Mouse (Mus musculus) embryonic facial prominence, embryonic 12.5 days (tissue): ENCODE measurements at regions not wholly inside any gene's neighbourhood (a gene's known extent, or its start where the extent isn't known, plus 50 kb on each side); places are given as distances from the start of the nearest gene placed in this dataset.
A peak's percentile ranks its signal among the peaks of the same experiment; 100 is the strongest.

Experiments
- ATAC-seq: fragments of 200-750 bp; cut with Nextera tagmentation; 2 replicates; pipeline ENCODE4 v1.8.0; 2017; ENCODE audit not compliant: insufficient number of reproducible peaks, insufficient read depth, low FRiP score, low TSS enrichment
- H3K27ac ChIP-seq: fragments of 300-500 bp; sonication (generic); 2 replicates; pipeline ENCODE4 v1.5.1; 2016; ENCODE audit warnings: mild to moderate bottlenecking
- H3K27me3 ChIP-seq: fragments of 300-500 bp; sonication (generic); 2 replicates; pipeline ENCODE4 v1.6.1; 2016; ENCODE audit warnings: mild to moderate bottlenecking, moderate library complexity
- H3K36me3 ChIP-seq: fragments of 300-500 bp; sonication (generic); 2 replicates; pipeline ENCODE4 v1.6.1; 2016; ENCODE audit warnings: mild to moderate bottlenecking
- H3K4me1 ChIP-seq: fragments of 300-500 bp; sonication (generic); 2 replicates; pipeline ENCODE4 v1.6.1; 2016
- H3K4me2 ChIP-seq: fragments of 300-500 bp; sonication (generic); replicated peaks from 2 replicates; pipeline ENCODE4 v1.6.1; 2016; ENCODE audit warnings: mild to moderate bottlenecking, moderate library complexity
- H3K4me3 ChIP-seq: fragments of 300-500 bp; sonication (generic); 2 replicates; pipeline ENCODE4 v1.5.1; 2016; ENCODE audit warnings: mild to moderate bottlenecking
- H3K9ac ChIP-seq: fragments of 300-500 bp; sonication (generic); 2 replicates; pipeline ENCODE4 v1.6.1; 2016; ENCODE audit warnings: mild to moderate bottlenecking, moderate library complexity
- H3K9me3 ChIP-seq: fragments of 300-500 bp; sonication (generic); 2 replicates; pipeline ENCODE4 v1.6.1; 2016; ENCODE audit warnings: mild to moderate bottlenecking, moderate library complexity
- WGBS: fragments of 180-500 bp; shearing (Covaris S2); methylation state at CpG from one replicate; pipeline ENCODE4 v1.1.7; 2016; 5-methylcytosine and 5-hydroxymethylcytosine counted together

DNA sequence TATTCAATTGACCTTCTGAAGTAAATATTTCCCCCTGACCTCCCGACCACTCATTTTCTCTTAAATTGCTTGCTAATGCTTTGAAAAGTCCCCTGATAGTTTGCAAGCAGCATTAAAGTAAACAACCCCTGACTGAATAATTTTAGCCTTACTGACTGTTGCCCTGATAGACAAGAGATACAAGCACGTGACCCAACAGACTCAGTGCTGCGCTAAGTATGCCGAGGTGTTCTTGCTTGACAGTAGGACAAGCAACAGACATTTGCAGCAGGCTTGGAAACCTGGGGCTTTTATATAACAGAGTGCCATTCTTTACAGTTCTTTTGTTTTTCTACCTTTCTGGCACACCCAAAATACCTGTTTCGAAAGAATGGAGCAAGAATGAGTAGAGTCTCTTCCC lies 2779.9 kb upstream of the Gm7489 start:
- Histone ChIP-seq H3K9ac (no peak overlapping the region), H3K4me2 (peak overlapping the region; percentile 39; the same call in 1 of the 2 replicates)
- no peak for ATAC-seq

GRCm38 (mm10) chr15:51105359-51106008 lies 2779.2 kb upstream of the Gm7489 start:
- no peak for ATAC-seq
- no peak overlapping the region for H3K4me2 ChIP-seq
- no peaks in the 10 kb centered on the region for H3K4me1 ChIP-seq
- no peak overlapping the region for H3K9ac ChIP-seq
- no peaks in the 10 kb centered on the region for H3K9me3 ChIP-seq
- H3K4me3 ChIP-seq = no peak overlapping the region
- H3K27ac ChIP-seq = no peak overlapping the region
- WGBS = 69% methylated on average over 17 of the region's 17 CpGs
- H3K36me3 ChIP-seq = no peaks in the 10 kb centered on the region
- H3K27me3 ChIP-seq = no peaks in the 10 kb centered on the region

More for the DNA sequence above, 2779.9 kb upstream of the Gm7489 start:
- Histone ChIP-seq H3K4me3 (no peak overlapping the region), H3K4me1 (no peaks in the 10 kb centered on the region), H3K9me3 (no peaks in the 10 kb centered on the region), H3K36me3 (no peaks in the 10 kb centered on the region), H3K27me3 (no peaks in the 10 kb centered on the region), H3K27ac (no peak overlapping the region)
- 46% methylated on average over 5 of the region's 5 CpGs for WGBS

DNA sequence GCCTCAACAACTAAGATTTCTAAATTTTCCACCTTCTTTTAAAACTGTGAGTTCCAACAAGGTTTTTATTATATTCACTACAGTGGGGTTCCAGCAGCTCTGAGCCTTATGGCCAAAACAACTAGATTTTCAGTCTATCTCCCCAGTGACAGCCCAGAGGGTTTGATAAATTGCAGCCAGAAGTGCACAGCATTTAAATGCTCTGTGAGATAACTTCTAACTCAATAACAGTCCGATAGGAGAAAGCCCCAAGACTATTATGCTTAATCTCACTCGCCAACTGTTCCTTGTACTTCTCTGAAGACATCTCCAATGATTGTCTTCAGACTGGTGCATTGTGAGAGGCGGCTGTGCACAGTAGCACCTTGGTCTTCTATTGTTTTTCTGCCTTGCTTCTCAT lies 2774.5 kb upstream of the Gm7489 start:
- Histone ChIP-seq H3K4me2 (no peak overlapping the region), H3K27me3 (no peaks in the 10 kb centered on the region), H3K4me1 (no peaks in the 10 kb centered on the region), H3K4me3 (no peak overlapping the region), H3K27ac (no peak overlapping the region), H3K9ac (no peak overlapping the region), H3K9me3 (no peaks in the 10 kb centered on the region), H3K36me3 (no peaks in the 10 kb centered on the region)
- WGBS = 81% methylated on average over 3 of the region's 3 CpGs
- no peak for ATAC-seq

DNA sequence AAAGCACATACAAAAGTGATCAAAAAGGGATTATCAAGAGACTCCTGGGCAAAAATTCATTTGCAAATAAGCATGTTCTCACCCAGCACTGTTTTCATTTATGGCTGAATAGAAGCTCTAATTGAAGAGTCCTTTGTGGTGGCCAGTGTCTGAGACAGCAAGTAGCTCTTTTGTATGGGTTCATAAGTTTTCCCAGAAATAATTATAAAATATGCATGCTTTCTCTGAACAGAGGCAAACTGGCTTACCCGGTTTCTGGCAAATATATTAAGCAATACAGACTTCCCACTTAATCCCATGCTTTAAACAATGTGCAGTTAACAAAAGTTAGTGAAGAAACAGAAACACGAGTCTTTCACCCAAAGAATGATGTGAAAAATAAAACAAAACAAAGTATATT lies 2758.8 kb upstream of the Gm7489 start:
- H3K27ac ChIP-seq = no peak overlapping the region
- ATAC-seq = no peak
- H3K36me3 ChIP-seq = no peaks in the 10 kb centered on the region
- H3K9ac ChIP-seq = no peak overlapping the region
- H3K27me3 ChIP-seq = no peaks in the 10 kb centered on the region
- 73% methylated on average over 2 of the region's 2 CpGs for WGBS
- no peak overlapping the region for H3K4me3 ChIP-seq
- H3K4me1 ChIP-seq = no peaks in the 10 kb centered on the region
- no peak overlapping the region for H3K4me2 ChIP-seq
- H3K9me3 ChIP-seq = no peaks in the 10 kb centered on the region

DNA sequence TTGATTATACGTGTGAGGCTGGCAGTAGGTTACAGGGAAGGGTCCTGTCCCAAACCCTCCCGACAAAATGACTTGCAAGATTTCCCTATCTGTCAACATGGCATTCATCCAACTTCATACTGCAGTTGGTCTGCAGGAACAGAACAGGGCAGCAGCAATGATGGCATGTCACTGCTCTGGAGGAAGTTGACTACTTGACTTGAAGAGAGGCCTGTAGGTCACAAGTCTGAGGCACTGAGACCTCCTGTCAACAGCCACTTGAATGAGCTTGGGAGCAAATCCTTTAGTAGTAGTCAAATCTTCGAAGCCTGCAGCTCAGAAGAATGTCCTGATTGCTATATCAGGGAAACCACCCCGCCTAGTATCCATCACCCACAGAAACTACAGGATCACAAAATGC lies 2753.7 kb upstream of the Gm7489 start:
- no peak overlapping the region for H3K4me2 ChIP-seq
- ATAC-seq = no peak
- no peaks in the 10 kb centered on the region for H3K36me3 ChIP-seq
- H3K9ac ChIP-seq = no peak overlapping the region
- H3K4me1 ChIP-seq = no peaks in the 10 kb centered on the region
- 73% methylated on average over 4 of the region's 4 CpGs for WGBS
- H3K9me3 ChIP-seq = no peaks in the 10 kb centered on the region
- H3K27me3 ChIP-seq = no peaks in the 10 kb centered on the region
- H3K27ac ChIP-seq = no peak overlapping the region
- H3K4me3 ChIP-seq = no peak overlapping the region

DNA sequence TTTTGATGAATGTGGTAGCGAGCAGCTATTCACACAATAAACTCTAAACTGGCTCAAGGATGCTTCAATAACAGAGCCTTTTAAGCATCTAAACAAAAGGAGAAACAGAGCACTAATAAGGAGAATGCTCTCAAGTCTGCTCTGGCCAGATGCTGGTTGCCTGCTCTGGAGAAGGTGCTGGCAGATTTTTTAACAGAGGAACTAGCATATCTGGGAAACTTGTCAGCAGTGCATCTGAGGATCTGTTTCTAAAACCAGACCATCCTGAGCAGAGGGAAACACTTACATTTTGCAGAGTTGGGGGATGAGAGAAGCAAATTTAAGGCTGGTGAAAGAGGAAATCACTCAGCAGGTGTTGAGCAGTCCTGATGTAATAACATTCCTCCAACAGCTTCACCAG lies 2748.6 kb upstream of the Gm7489 start:
- H3K36me3 ChIP-seq = no peaks in the 10 kb centered on the region
- H3K9me3 ChIP-seq = no peaks in the 10 kb centered on the region
- no peak overlapping the region for H3K4me2 ChIP-seq
- H3K4me1 ChIP-seq = no peaks in the 10 kb centered on the region
- ATAC-seq = no peak
- H3K4me3 ChIP-seq = no peak overlapping the region
- H3K27me3 ChIP-seq = no peaks in the 10 kb centered on the region
- H3K9ac ChIP-seq = no peak overlapping the region
- 73% methylated on average over 1 of the region's 1 CpGs for WGBS
- H3K27ac ChIP-seq = no peak overlapping the region

DNA sequence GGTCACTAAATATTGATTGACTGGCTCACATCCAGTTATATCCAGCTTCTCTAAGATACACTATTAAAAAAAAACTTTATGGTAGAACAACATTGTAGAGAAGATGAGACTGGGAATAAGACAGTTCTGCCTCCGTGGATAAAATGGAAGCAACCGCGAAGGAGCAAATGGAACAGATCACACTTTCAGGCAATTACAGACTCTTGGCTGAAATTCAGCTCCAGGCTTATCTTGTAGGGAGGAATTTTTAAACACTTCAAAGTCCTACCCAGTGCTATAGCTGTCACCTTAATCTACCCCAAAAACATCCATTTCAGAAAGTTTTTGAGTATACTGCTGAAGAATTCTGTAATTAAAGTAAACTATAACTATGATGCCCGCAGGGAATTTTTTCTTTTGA lies 2745.2 kb upstream of the Gm7489 start:
- WGBS = 70% methylated on average over 4 of the region's 4 CpGs
- Histone ChIP-seq H3K4me3 (no peak overlapping the region), H3K9me3 (no peaks in the 10 kb centered on the region), H3K36me3 (no peaks in the 10 kb centered on the region), H3K9ac (no peak overlapping the region), H3K27me3 (no peaks in the 10 kb centered on the region), H3K4me2 (no peak overlapping the region), H3K27ac (no peak overlapping the region), H3K4me1 (no peaks in the 10 kb centered on the region)
- ATAC-seq = no peak

DNA sequence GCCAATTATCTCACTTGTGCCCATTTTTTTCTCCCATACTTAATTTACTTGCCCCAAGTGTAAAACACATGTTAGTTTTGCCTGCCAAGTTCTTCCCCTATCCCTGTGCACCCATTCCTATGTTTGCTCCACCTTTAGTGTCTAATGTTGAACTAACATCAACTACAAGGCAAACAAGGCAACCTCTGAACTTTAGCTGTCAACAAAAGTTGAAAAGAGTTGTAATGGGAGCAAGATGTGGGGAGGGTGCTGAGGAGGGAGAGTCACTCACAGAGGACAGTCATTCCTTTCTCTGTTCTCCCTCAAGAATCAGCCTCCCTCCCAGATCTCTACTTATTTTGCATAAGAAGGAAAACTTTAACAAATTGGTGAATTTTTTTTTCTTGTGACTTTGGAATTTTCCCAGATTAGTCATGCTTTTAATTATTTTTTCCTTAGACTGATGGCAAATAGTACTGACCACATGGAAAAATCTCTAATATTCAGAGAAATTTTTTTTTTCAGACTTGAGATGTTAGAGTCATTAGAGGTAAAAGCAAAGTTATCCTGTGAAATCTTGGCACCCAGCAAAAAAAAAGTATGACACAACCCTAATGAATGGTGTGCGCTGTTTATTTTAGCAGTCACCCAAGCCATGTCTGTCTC lies 2710.6 kb upstream of the Gm7489 start:
- no peaks in the 10 kb centered on the region for H3K36me3 ChIP-seq
- 74% methylated on average over 1 of the region's 1 CpGs for WGBS

DNA sequence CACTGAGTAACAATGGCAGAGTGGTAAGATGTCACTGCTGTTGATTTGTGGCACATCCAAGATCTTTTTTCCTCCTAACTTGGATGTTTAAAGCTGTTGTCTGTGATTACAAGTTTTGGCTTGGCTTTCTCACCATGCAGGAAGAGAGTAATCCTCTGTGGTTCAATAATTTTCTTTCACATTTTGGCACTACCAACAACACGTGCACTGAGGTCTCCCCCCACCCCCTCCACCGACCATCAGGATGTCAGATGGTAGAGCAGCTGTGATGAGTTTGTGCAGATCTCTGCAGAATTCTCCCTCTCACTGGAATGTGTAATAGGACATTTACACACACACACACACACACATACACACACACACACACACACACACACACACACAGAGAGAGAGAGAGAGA lies 2708.2 kb upstream of the Gm7489 start:
- no peak for ATAC-seq
- WGBS = 57% methylated on average over 2 of the region's 2 CpGs
- no peak overlapping the region for H3K4me3 ChIP-seq

More for the DNA sequence above, 2710.6 kb upstream of the Gm7489 start:
- no peak overlapping the region for H3K9ac ChIP-seq
- ATAC-seq = no peak
- no peak overlapping the region for H3K4me3 ChIP-seq
- H3K9me3 ChIP-seq = no peaks in the 10 kb centered on the region
- no peak overlapping the region for H3K4me2 ChIP-seq
- no peak overlapping the region for H3K27ac ChIP-seq
- H3K4me1 ChIP-seq = no peaks in the 10 kb centered on the region
- H3K27me3 ChIP-seq = no peaks in the 10 kb centered on the region

GRCm38 (mm10) chr15:51189134-51189533 lies 2695.6 kb upstream of the Gm7489 start:
- no peak overlapping the region for H3K9ac ChIP-seq
- no peaks in the 10 kb centered on the region for H3K4me1 ChIP-seq
- H3K36me3 ChIP-seq = no peaks in the 10 kb centered on the region
- WGBS = 79% methylated on average over 3 of the region's 3 CpGs
- no peak overlapping the region for H3K4me3 ChIP-seq
- no peaks in the 10 kb centered on the region for H3K9me3 ChIP-seq
- H3K27ac ChIP-seq = no peak overlapping the region
- H3K27me3 ChIP-seq = no peaks in the 10 kb centered on the region
- ATAC-seq = no peak
- no peak overlapping the region for H3K4me2 ChIP-seq

More for the DNA sequence above, 2708.2 kb upstream of the Gm7489 start:
- H3K4me2 ChIP-seq = no peak overlapping the region
- no peak overlapping the region for H3K27ac ChIP-seq
- no peaks in the 10 kb centered on the region for H3K9me3 ChIP-seq
- no peaks in the 10 kb centered on the region for H3K27me3 ChIP-seq
- no peaks in the 10 kb centered on the region for H3K4me1 ChIP-seq
- H3K9ac ChIP-seq = no peak overlapping the region
- no peaks in the 10 kb centered on the region for H3K36me3 ChIP-seq

DNA sequence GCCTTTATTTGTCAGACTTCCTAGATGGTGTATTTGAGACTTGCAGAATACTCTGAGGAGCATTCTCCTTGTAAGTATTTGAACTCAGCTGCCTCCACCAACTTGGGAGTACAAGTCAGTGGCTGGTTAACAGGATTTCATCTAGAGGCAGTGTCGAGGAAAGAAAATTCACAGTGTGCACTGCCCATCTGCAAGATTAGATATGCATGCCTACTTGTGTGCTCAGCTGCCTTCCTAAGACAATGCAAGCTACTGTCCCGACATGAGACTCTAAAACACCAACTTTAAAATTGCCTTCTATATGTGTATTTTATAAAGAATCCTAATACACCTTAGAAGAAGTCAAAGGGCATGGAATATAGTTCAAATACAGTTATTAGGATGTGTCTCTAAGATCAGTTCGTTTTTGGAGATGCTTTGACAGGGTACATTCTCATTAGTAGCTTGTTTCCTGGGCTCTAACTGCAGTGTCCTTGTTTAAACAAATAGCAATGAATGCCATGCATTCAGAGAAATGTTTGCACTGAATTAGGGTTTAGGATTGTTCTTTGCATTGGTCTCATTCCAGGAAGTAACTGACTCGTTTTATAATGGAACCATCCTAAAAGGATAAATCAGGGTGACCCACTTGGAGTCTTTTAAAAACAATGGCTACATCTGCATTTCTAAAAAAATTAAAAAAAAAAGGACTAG lies 2687.1 kb upstream of the Gm7489 start:
- H3K4me1 ChIP-seq = no peaks in the 10 kb centered on the region
- no peaks in the 10 kb centered on the region for H3K36me3 ChIP-seq
- no peak for ATAC-seq
- H3K4me3 ChIP-seq = no peak overlapping the region
- no peak overlapping the region for H3K9ac ChIP-seq
- H3K27me3 ChIP-seq = no peaks in the 10 kb centered on the region
- H3K4me2 ChIP-seq = no peak overlapping the region
- 16% methylated on average over 4 of the region's 4 CpGs for WGBS
- no peaks in the 10 kb centered on the region for H3K9me3 ChIP-seq
- H3K27ac ChIP-seq = no peak overlapping the region

GRCm38 (mm10) chr15:51203351-51203750 lies 2681.4 kb upstream of the Gm7489 start:
- Histone ChIP-seq H3K4me1 (no peaks in the 10 kb centered on the region), H3K4me2 (no peak overlapping the region), H3K36me3 (no peaks in the 10 kb centered on the region), H3K27me3 (no peaks in the 10 kb centered on the region), H3K4me3 (no peak overlapping the region), H3K9ac (no peak overlapping the region), H3K9me3 (no peaks in the 10 kb centered on the region), H3K27ac (no peak overlapping the region)
- 75% methylated on average over 2 of the region's 2 CpGs for WGBS
- no peak for ATAC-seq
